Mouse (Mus musculus) embryonic facial prominence, embryonic 11.5 days (tissue): Measurements from ENCODE around the gene Cnn2. TPM values are rescaled to one million over a fixed set of nuclear protein-coding genes. Genes with fewer than 3 reads are reported as not detected.

Experiments
- ATAC-seq: fragments of 200-750 bp; cut with Nextera tagmentation; replicated peaks from 2 replicates; pipeline ENCODE4 v1.8.0; 2017; ENCODE audit warnings: low read depth; ENCODE audit not compliant: insufficient number of reproducible peaks, low FRiP score, low TSS enrichment
- DNase-seq: peaks from one replicate; pipeline ENCODE4 v3.0.0-alpha.2; 2015; ENCODE audit warnings: low spot score
- H3K27ac ChIP-seq: fragments of 300-500 bp; sonication (generic); replicated peaks from 2 replicates; pipeline ENCODE4 v1.5.1; 2014; ENCODE audit warnings: mild to moderate bottlenecking, low read depth, low read length, control low read depth
- H3K27me3 ChIP-seq: fragments of 300-500 bp; sonication (generic); 2 replicates; pipeline ENCODE4 v1.6.1; 2014; ENCODE audit warnings: mild to moderate bottlenecking, low read length, moderate library complexity, mixed read lengths; ENCODE audit not compliant: control insufficient read depth, insufficient read depth
- H3K36me3 ChIP-seq: fragments of 300-500 bp; sonication (generic); replicated peaks from 2 replicates; pipeline ENCODE4 v1.6.1; 2014; ENCODE audit warnings: low read depth, mild to moderate bottlenecking, low read length, moderate library complexity, mixed read lengths; ENCODE audit not compliant: control insufficient read depth, insufficient read depth
- H3K4me1 ChIP-seq: fragments of 300-500 bp; sonication (generic); 2 replicates; pipeline ENCODE4 v1.6.1; 2014; ENCODE audit warnings: low read length, mixed read lengths; ENCODE audit not compliant: control insufficient read depth, insufficient read depth
- H3K4me2 ChIP-seq: fragments of 300-500 bp; sonication (generic); 2 replicates; pipeline ENCODE4 v1.6.1; 2014; ENCODE audit warnings: low read depth, mild to moderate bottlenecking, control low read depth, low read length, moderate library complexity
- H3K4me3 ChIP-seq: fragments of 300-500 bp; sonication (generic); 2 replicates; pipeline ENCODE4 v1.5.1; 2014; ENCODE audit warnings: low read depth, low read length, control low read depth
- H3K9ac ChIP-seq: fragments of 300-500 bp; sonication (generic); replicated peaks from 2 replicates; pipeline ENCODE4 v1.6.1; 2014; ENCODE audit warnings: mild to moderate bottlenecking, control low read depth, low read length
- H3K9me3 ChIP-seq: fragments of 300-500 bp; sonication (generic); replicated peaks from 2 replicates; pipeline ENCODE4 v1.6.1; 2016; ENCODE audit warnings: mild to moderate bottlenecking, low read length, inconsistent platforms, mixed read lengths; ENCODE audit not compliant: control insufficient read depth
- WGBS: fragments of 180-500 bp; shearing (Covaris S2); extraction: QIAGEN DNeasy Blood & Tissue Kit; methylation state at CpG from one replicate; pipeline ENCODE4 v1.1.7; 2014; 5-methylcytosine and 5-hydroxymethylcytosine counted together
- polyA plus RNA-seq: library from polyadenylated mRNA; unstranded; fragments of >200 nt; fragmentation: Nextera tagmentation; extraction: Ambion mirVana; gene quantifications from 2 replicates; pipeline ENCODE4 v1.2.1, GENCODE M21; 2014

Gene Cnn2
- polyA plus RNA-seq, 1 experiment from 2014 or later: 255 TPM

GRCm38 (mm10) chr10:80011740-80012139 lies 23.4 kb downstream of the Cnn2 start:
- ATAC-seq (no peak), DNase-seq (no peak)
- H3K9me3 ChIP-seq: peaks cover 3% of the 10 kb centered on the region; the same call in 1 of the 2 replicates
- peaks cover 35% of the 10 kb centered on the region for H3K27me3 ChIP-seq
- no peak overlapping the region for H3K9ac ChIP-seq
- H3K36me3 ChIP-seq: no peaks in the 10 kb centered on the region; the same call in 1 of the 2 replicates
- H3K4me1 ChIP-seq: no peaks in the 10 kb centered on the region
- 78% methylated on average over 6 of the region's 6 CpGs for WGBS
- H3K4me3 ChIP-seq: no peak overlapping the region
- H3K4me2 ChIP-seq: no peak overlapping the region
- H3K27ac ChIP-seq: no peak overlapping the region

DNA sequence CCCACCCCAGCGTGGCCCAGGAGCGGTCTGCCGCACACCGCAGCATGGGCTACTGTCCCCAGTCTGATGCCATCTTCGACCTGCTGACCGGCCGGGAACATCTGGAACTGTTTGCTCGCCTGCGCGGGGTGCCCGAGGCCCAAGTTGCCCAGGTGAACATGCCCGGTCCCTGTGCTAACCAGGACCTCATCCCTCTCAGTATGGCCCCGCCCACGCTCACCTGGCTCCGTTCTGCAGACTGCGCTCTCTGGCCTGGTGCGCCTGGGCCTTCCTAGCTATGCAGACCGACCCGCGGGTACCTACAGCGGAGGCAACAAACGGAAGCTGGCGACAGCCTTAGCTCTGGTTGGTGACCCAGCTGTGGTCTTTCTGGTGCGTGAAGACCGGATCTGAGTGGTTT lies 25.2 kb downstream of the Cnn2 start:
- WGBS: 23% methylated on average over 25 of the region's 25 CpGs

DNA sequence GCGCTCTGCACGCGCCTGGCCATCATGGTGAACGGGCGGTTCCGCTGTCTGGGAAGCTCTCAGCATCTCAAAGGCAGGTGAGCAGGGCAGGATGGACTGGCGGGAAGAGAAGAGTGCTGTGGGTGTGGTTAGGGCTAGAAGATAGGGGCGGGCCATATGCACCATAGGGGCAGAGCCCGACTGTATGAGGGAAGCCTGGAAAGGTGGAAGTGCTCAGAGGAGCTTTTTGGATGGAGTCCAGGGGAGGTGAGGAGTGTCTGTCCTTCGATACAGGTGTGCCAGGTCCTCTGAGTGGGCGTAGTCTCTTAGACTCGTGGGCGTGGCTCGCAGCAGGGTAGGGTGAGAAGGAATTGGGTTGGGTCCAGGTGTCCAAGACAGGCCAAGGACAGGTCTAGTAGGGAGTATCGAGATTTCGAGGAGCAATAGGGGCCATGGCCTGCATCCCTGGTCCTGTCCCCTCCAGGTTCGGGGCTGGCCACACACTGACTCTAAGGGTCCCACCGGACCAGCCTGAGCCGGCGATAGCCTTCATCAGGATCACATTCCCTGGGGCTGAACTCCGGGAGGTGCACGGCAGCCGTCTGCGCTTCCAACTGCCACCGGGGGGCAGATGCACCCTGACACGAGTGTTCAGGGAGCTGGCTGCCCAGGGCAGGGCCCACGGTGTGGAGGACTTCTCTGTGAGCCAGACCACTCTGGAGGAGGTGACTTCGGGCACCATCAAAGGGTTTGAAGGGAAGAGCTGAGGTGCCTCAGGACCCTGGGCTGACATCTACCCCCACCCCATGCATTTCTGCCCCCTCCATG lies 26.3 kb downstream of the Cnn2 start:
- peaks cover 4% of the 10 kb centered on the region for H3K4me1 ChIP-seq
- H3K27ac ChIP-seq: no peak overlapping the region
- 14% methylated on average over 28 of the region's 28 CpGs for WGBS
- H3K9ac ChIP-seq: no peak overlapping the region
- H3K9me3 ChIP-seq: peaks cover 3% of the 10 kb centered on the region; the same call in 1 of the 2 replicates
- no peak for ATAC-seq
- DNase-seq: no peak
- no peak overlapping the region for H3K4me2 ChIP-seq
- peaks cover 35% of the 10 kb centered on the region for H3K27me3 ChIP-seq
- H3K4me3 ChIP-seq: no peak overlapping the region
- no peaks in the 10 kb centered on the region; the same call in 1 of the 2 replicates for H3K36me3 ChIP-seq

More for the DNA sequence above, 25.2 kb downstream of the Cnn2 start:
- no peak overlapping the region for H3K4me2 ChIP-seq
- H3K4me1 ChIP-seq: no peaks in the 10 kb centered on the region
- H3K36me3 ChIP-seq: no peaks in the 10 kb centered on the region; the same call in 1 of the 2 replicates
- no peak overlapping the region for H3K27ac ChIP-seq
- no peak overlapping the region for H3K4me3 ChIP-seq
- ATAC-seq (no peak), DNase-seq (no peak)
- no peak overlapping the region for H3K9ac ChIP-seq
- H3K9me3 ChIP-seq: peaks cover 3% of the 10 kb centered on the region; the same call in 1 of the 2 replicates
- peaks cover 35% of the 10 kb centered on the region for H3K27me3 ChIP-seq

GRCm38 (mm10) chr10:80015583-80015982 lies 27.2 kb downstream of the Cnn2 start:
- H3K4me1 ChIP-seq: peaks cover 4% of the 10 kb centered on the region
- H3K4me3 ChIP-seq: no peak overlapping the region
- WGBS: 82% methylated on average over 10 of the region's 10 CpGs
- H3K9me3 ChIP-seq: peaks cover 3% of the 10 kb centered on the region; the same call in 1 of the 2 replicates
- no peaks in the 10 kb centered on the region; the same call in 1 of the 2 replicates for H3K36me3 ChIP-seq
- H3K27me3 ChIP-seq: peaks cover 35% of the 10 kb centered on the region
- no peak for DNase-seq
- H3K4me2 ChIP-seq: no peak overlapping the region
- no peak for ATAC-seq
- H3K27ac ChIP-seq: no peak overlapping the region
- H3K9ac ChIP-seq: no peak overlapping the region

DNA sequence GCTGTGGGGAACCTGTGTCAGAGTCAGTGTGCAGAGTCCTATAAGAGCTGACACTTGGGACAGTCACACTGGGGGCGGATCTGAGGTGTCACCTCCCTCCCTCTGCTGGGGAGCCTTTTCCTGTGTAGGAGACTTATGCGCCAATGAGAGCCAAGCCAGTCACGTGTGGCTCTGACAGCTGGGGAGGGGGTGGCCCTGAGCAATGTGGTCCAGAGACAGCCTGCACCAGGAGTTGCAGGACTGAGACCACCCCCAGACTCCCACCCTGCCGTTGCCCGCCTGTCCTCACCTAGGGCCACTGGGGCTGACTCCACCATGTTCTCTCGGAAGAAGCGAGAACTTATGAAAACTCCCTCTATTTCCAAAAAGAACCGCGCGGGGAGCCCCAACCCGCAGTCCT lies 28.1 kb downstream of the Cnn2 start, which contains the start of gene Arhgap45:
TSS of gene Arhgap45 (plus strand) at position 143 of the 400 bp plus-strand sequence.
- Histone ChIP-seq H3K27me3 (peaks cover 35% of the 10 kb centered on the region), H3K9ac (no peak within 1 kb of the TSS), H3K4me2 (no peak within 1 kb of the TSS), H3K9me3 (no peaks in the 10 kb centered on the region), H3K36me3 (no peaks in the 10 kb centered on the region; the same call in 1 of the 2 replicates), H3K4me1 (peaks cover 4% of the 10 kb centered on the region), H3K27ac (no peak within 1 kb of the TSS), H3K4me3 (no peak within 1 kb of the TSS)
- ATAC-seq: no peak
- no peak for DNase-seq
- 63% methylated on average over 11 of the region's 11 CpGs for WGBS

DNA sequence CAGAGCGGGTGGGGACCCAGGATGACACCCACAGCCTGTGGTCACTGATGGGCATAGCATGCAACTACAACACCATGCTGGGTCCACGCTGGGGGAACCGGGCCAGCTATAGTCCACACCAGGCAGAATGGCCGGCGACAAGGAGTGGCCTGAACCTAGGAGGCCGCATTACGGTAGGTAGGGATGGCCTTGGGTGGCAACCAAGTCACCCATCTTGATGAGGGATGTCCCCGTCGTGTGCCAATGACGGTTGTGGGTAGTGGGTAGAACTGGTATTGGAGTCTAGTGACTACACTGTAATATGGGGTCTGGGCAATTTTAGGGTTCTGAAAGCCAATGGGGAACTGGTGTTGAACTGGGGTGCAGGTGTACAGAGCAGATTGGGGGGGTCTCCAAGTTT lies 28.5 kb downstream of the Cnn2 start:
- H3K27me3 ChIP-seq: peaks cover 33% of the 10 kb centered on the region
- DNase-seq: no peak
- H3K9me3 ChIP-seq: no peaks in the 10 kb centered on the region
- H3K27ac ChIP-seq: no peak overlapping the region
- H3K36me3 ChIP-seq: no peaks in the 10 kb centered on the region; the same call in 1 of the 2 replicates
- H3K4me2 ChIP-seq: no peak overlapping the region
- no peak overlapping the region for H3K9ac ChIP-seq
- no peak for ATAC-seq
- H3K4me3 ChIP-seq: no peak overlapping the region
- 91% methylated on average over 10 of the region's 10 CpGs for WGBS
- peaks cover 4% of the 10 kb centered on the region for H3K4me1 ChIP-seq

DNA sequence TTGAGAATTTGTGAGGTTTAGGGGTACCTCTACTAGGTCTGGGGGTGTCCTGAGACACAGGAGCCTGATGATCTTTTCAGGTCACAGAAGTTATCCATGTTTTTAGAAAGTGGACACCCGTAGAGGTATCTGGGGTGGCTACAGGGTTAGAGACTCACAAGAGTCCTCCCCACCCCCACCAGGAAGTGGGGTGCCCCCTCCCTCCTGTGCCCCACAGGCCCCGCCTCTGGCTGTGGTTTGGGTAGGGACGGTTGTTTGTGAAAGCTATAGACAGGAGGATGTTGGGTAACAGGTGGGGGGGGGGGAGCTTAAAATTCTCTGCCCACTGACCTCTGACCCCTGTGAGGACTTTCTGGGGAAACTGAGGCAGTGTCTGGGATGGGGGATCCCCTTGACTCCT lies 29.0 kb downstream of the Cnn2 start:
- H3K4me3 ChIP-seq: no peak overlapping the region
- H3K27ac ChIP-seq: no peak overlapping the region
- H3K4me1 ChIP-seq: peaks cover 4% of the 10 kb centered on the region
- H3K27me3 ChIP-seq: peaks cover 30% of the 10 kb centered on the region
- ATAC-seq (no peak), DNase-seq (no peak)
- H3K36me3 ChIP-seq: no peaks in the 10 kb centered on the region; the same call in 1 of the 2 replicates
- 63% methylated on average over 3 of the region's 3 CpGs for WGBS
- H3K9me3 ChIP-seq: no peaks in the 10 kb centered on the region
- no peak overlapping the region for H3K4me2 ChIP-seq
- no peak overlapping the region for H3K9ac ChIP-seq

- Histone ChIP-seq H3K4me1 (peaks cover 4% of the 10 kb centered on the region), H3K9ac (no peak overlapping the region), H3K9me3 (no peaks in the 10 kb centered on the region), H3K27ac (no peak overlapping the region), H3K4me2 (no peak overlapping the region), H3K4me3 (no peak overlapping the region), H3K27me3 (peaks cover 27% of the 10 kb centered on the region), H3K36me3 (no peaks in the 10 kb centered on the region)
- 78% methylated on average over 14 of the region's 14 CpGs for WGBS
- no peak for DNase-seq
- no peak for ATAC-seq
These were observed 29.4 kb downstream of the Cnn2 start for GRCm38 (mm10) chr10:80017771-80018170.
